Mouse (Mus musculus) midbrain, embryonic 16.5 days (tissue): Measurements from ENCODE around the gene Sox13. TPM values are rescaled to one million over a fixed set of nuclear protein-coding genes. Genes with fewer than 3 reads are reported as not detected.

ENCODE experiments used
- ATAC-seq: fragments of 200-750 bp; cut with Nextera tagmentation; 2 replicates; pipeline ENCODE4 v1.8.0; 2017; ENCODE audit warnings: moderate TSS enrichment
- H3K27ac ChIP-seq: fragments of 300-500 bp; sonication (generic); 2 replicates; pipeline ENCODE4 v1.5.1; 2014; ENCODE audit warnings: mild to moderate bottlenecking, low read length, mixed read lengths
- H3K27me3 ChIP-seq: fragments of 300-500 bp; sonication (generic); 2 replicates; pipeline ENCODE4 v1.6.1; 2014; ENCODE audit warnings: low read depth, low read length, mixed read lengths; ENCODE audit not compliant: control insufficient read depth, insufficient read depth
- H3K36me3 ChIP-seq: fragments of 300-500 bp; sonication (generic); 2 replicates; pipeline ENCODE4 v1.6.1; 2014; ENCODE audit warnings: mild to moderate bottlenecking, low read length, moderate library complexity, mixed read lengths; ENCODE audit not compliant: control insufficient read depth, insufficient read depth
- H3K4me1 ChIP-seq: fragments of 300-500 bp; sonication (generic); 2 replicates; pipeline ENCODE4 v1.6.1; 2014; ENCODE audit warnings: mild to moderate bottlenecking, low read length, mixed read lengths; ENCODE audit not compliant: control insufficient read depth, insufficient read depth
- H3K4me2 ChIP-seq: fragments of 300-500 bp; sonication (generic); 2 replicates; pipeline ENCODE4 v1.6.1; 2014; ENCODE audit warnings: mild to moderate bottlenecking, low read length, mixed read lengths
- H3K4me3 ChIP-seq: fragments of 300-500 bp; sonication (generic); 2 replicates; pipeline ENCODE4 v1.5.1; 2014; ENCODE audit warnings: low read depth, mild to moderate bottlenecking, low read length, moderate library complexity, mixed read lengths
- H3K9ac ChIP-seq: fragments of 300-500 bp; sonication (generic); 2 replicates; pipeline ENCODE4 v1.6.1; 2014; ENCODE audit warnings: low read depth, low read length, mixed read lengths
- H3K9me3 ChIP-seq: fragments of 300-500 bp; sonication (generic); replicated peaks from 2 replicates; pipeline ENCODE4 v1.6.1; 2014; ENCODE audit warnings: mild to moderate bottlenecking, low read length, mixed read lengths; ENCODE audit not compliant: control insufficient read depth, poor library complexity, severe bottlenecking
- WGBS: fragments of 180-500 bp; shearing (Covaris S2); extraction: QIAGEN DNeasy Blood & Tissue Kit; methylation state at CpG from one replicate; pipeline ENCODE4 v1.1.7; 2014; 5-methylcytosine and 5-hydroxymethylcytosine counted together
- polyA plus RNA-seq: library from polyadenylated mRNA; unstranded; fragments of >200 nt; fragmentation: Nextera tagmentation; extraction: Ambion mirVana; gene quantifications from 2 replicates; pipeline ENCODE4 v1.2.1, GENCODE M21; 2015

Sox13 gene
- polyA plus RNA-seq, 1 experiment from 2014 or later = 5.3 TPM

GRCm38 (mm10) chr1:133456097-133456496 is 31.9 kb upstream of the Sox13 start:
- no peak for ATAC-seq
- WGBS = 70% methylated on average over 2 of the region's 2 CpGs
- Histone ChIP-seq H3K27ac (no peak overlapping the region), H3K4me1 (no peaks in the 10 kb centered on the region), H3K36me3 (no peaks in the 10 kb centered on the region), H3K9ac (no peak overlapping the region), H3K9me3 (no peaks in the 10 kb centered on the region), H3K4me2 (no peak overlapping the region), H3K4me3 (no peak overlapping the region), H3K27me3 (no peaks in the 10 kb centered on the region)

GRCm38 (mm10) chr1:133452564-133453165 is 28.5 kb upstream of the Sox13 start:
- Histone ChIP-seq H3K9ac (no peak overlapping the region), H3K4me1 (no peaks in the 10 kb centered on the region), H3K27me3 (no peaks in the 10 kb centered on the region), H3K4me2 (no peak overlapping the region), H3K4me3 (no peak overlapping the region), H3K9me3 (no peaks in the 10 kb centered on the region), H3K36me3 (no peaks in the 10 kb centered on the region), H3K27ac (no peak overlapping the region)
- WGBS = 34% methylated on average over 10 of the region's 10 CpGs
- ATAC-seq = no peak

- Histone ChIP-seq H3K4me2 (no peak overlapping the region), H3K4me3 (no peak overlapping the region), H3K27ac (no peak overlapping the region), H3K4me1 (no peaks in the 10 kb centered on the region), H3K36me3 (no peaks in the 10 kb centered on the region), H3K27me3 (no peaks in the 10 kb centered on the region), H3K9me3 (no peaks in the 10 kb centered on the region), H3K9ac (no peak overlapping the region)
- 51% methylated on average over 13 of the region's 13 CpGs for WGBS
- no peak for ATAC-seq
These were observed 27.8 kb upstream of the Sox13 start for GRCm38 (mm10) chr1:133451869-133452563.

- no peak overlapping the region for H3K9ac ChIP-seq
- no peaks in the 10 kb centered on the region for H3K36me3 ChIP-seq
- no peak for ATAC-seq
- no peak overlapping the region for H3K4me2 ChIP-seq
- no peak overlapping the region for H3K27ac ChIP-seq
- no peaks in the 10 kb centered on the region for H3K4me1 ChIP-seq
- no peaks in the 10 kb centered on the region for H3K9me3 ChIP-seq
- WGBS = 72% methylated on average over 11 of the region's 11 CpGs
- H3K27me3 ChIP-seq = no peaks in the 10 kb centered on the region
- H3K4me3 ChIP-seq = no peak overlapping the region
These were observed 26.8 kb upstream of the Sox13 start for GRCm38 (mm10) chr1:133451025-133451424.

GRCm38 (mm10) chr1:133448351-133448931 is 24.3 kb upstream of the Sox13 start:
- ATAC-seq = no peak
- no peaks in the 10 kb centered on the region for H3K36me3 ChIP-seq
- H3K27me3 ChIP-seq = no peaks in the 10 kb centered on the region
- H3K4me3 ChIP-seq = no peak overlapping the region
- no peak overlapping the region for H3K9ac ChIP-seq
- H3K9me3 ChIP-seq = peaks cover under 1% of the 10 kb centered on the region; the same call in 1 of the 2 replicates
- 34% methylated on average over 14 of the region's 14 CpGs for WGBS
- no peak overlapping the region for H3K27ac ChIP-seq
- no peak overlapping the region for H3K4me2 ChIP-seq
- no peaks in the 10 kb centered on the region for H3K4me1 ChIP-seq

GRCm38 (mm10) chr1:133446291-133446690 is 22.1 kb upstream of the Sox13 start:
- Histone ChIP-seq H3K4me3 (no peak overlapping the region), H3K27ac (no peak overlapping the region)
- 88% methylated on average over 4 of the region's 4 CpGs for WGBS

GRCm38 (mm10) chr1:133444315-133444714 is 20.1 kb upstream of the Sox13 start:
- ATAC-seq = no peak
- peaks cover 5% of the 10 kb centered on the region for H3K9me3 ChIP-seq
- H3K9ac ChIP-seq = no peak overlapping the region
- H3K27me3 ChIP-seq = no peaks in the 10 kb centered on the region
- H3K4me1 ChIP-seq = no peaks in the 10 kb centered on the region
- no peak overlapping the region for H3K4me2 ChIP-seq
- 92% methylated on average over 8 of the region's 8 CpGs for WGBS
- no peak overlapping the region for H3K4me3 ChIP-seq
- H3K36me3 ChIP-seq = no peaks in the 10 kb centered on the region
- H3K27ac ChIP-seq = no peak overlapping the region

More at GRCm38 (mm10) chr1:133446291-133446690, 22.1 kb upstream of the Sox13 start:
- no peak overlapping the region for H3K4me2 ChIP-seq
- H3K4me1 ChIP-seq = no peaks in the 10 kb centered on the region
- peaks cover 5% of the 10 kb centered on the region for H3K9me3 ChIP-seq
- H3K9ac ChIP-seq = no peak overlapping the region
- H3K36me3 ChIP-seq = no peaks in the 10 kb centered on the region
- H3K27me3 ChIP-seq = no peaks in the 10 kb centered on the region
- no peak for ATAC-seq

GRCm38 (mm10) chr1:133437916-133438683 is 13.9 kb upstream of the Sox13 start:
- H3K9ac ChIP-seq = no peak overlapping the region
- H3K4me3 ChIP-seq = no peak overlapping the region
- H3K27me3 ChIP-seq = no peaks in the 10 kb centered on the region
- H3K4me1 ChIP-seq = peaks cover 16% of the 10 kb centered on the region
- ATAC-seq = no peak
- no peaks in the 10 kb centered on the region for H3K36me3 ChIP-seq
- WGBS = 16% methylated on average over 14 of the region's 14 CpGs
- H3K27ac ChIP-seq = no peak overlapping the region
- H3K4me2 ChIP-seq = no peak overlapping the region
- peaks cover under 1% of the 10 kb centered on the region for H3K9me3 ChIP-seq
